Mouse (Mus musculus): ENCODE results near the gene Pald1.
A peak's percentile ranks its signal among the peaks of the same experiment; 100 is the strongest.

The Pald1 gene

GRCm38 (mm10) chr10:61402480-61402879 lies 19.1 kb upstream of the Pald1 start:
- no peak for DNase-seq (ENCODE audit: low spot score)

DNA sequence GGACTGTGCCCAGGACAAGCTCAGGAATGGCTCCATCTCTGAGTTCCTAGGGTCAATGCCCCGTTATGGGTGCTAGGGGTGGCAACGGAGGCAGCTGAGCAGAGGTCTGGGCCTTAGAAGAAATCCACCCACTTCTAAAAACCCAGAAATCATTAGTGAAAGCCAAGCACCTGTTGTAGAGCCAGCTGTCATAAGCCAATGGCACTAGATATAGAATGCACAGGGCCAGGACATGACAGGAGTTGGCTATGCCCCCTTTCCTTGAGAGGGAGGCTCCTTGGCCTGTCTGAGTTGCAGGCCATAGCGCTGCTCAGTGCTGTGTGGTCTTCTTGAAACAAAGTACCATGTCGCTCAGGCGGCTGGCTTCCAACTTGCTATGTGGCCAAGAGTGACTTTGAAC lies 17.1 kb upstream of the Pald1 start:
- DNase-seq (ENCODE audit: low spot score), result no peak

DNA sequence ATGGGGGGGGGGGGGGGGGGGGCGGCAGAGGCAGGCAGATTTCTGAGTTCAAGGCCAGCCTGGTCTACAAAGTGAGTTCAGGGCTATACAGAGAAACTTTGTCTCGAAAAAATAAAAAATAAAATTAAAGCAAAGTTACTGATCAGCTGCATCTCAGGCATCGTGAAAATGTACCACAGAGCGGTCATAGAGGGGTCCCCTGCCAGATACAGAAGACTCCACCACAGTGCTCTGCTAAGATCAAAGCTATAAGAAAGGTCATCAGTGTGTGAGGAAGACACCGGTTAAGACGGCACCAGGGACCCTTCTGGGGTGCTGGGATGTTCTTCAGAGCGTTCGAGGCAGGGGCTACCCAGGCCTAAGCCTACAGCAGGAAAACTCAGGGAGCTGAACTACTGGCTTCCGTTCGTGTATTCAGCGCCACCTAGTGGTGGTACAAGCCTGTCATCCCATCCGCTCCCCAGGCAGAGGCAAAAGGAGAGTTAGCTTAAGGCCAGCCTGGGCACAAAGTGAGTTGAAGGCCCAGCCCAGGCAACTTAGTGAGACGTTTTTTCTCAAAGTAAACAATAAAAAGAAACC lies 15.9 kb upstream of the Pald1 start:
- peak; percentile 74 for DNase-seq (ENCODE audit: low spot score)

DNA sequence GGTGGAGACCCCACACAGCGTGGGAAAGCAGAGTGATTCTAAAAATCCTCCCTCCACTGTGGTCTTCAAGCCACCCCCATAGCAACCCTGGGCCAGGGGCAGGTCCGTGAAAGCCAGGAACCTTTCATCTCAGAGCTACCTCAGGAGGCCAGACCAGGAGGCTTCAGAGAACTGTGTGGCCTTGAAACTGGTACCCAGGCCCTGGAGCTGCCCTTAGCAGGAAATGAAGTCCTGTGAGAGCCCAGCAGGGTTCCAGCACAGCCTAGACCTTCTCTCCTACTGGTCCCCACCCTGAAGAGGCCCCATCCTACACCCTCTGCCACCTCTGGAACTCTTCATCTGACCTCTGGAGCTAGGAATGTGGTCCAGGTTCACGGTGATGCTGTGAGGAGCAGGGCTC lies 14.8 kb upstream of the Pald1 start:
- no peak for DNase-seq (ENCODE audit: low spot score)

DNA sequence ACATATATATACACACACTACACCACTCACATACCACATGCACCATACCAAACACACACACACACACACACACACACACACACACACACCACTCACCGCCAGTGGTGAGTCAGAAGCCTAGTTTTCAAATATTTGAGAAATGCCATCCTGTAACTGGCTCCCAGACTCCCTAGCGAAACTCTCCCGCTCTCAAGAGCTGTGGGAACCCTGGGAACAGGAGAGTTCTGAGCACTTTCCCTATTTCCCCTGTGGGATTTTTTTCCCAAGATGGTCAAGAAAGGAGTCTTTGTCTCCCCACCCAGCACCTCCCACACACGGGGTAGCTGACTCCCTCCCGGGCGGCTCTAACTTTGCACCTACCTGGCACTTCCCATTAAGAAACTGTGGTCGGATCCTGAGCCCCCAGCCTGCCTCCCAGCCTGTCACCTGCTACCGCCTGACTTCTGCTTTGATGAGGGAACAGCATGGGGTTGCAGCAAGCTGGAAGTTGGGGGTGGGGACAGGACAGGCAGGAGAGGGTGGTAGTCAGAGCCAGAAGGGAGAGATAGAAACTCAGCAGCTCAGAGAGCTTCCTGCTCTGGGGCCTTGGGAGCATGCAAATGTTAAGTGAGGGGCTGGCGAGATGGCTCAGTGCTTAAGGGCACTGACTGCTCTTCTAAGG lies 11.3 kb upstream of the Pald1 start:
- DNase-seq (ENCODE audit: low spot score), result peak; percentile 34

DNA sequence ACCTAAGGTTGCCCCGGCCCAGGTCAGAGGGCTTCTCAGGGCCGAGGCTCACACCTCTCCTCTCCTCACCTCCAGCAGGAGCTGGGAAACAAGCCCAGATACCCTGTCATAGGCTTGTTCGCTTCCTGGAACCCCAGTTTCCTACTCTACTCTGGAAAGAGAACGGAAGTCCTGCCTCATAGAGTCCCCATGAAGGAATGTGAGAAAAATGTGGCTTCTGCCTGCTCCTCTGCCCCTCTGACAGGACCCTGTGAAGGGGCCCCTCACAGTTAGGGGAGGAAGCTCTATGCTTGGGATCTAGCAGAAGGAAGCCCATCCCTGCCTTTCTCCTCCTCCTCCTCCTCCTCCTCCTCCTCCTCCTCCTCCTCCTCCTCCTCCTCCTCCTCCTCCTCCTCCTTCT lies 9.3 kb upstream of the Pald1 start:
- no peak for DNase-seq (ENCODE audit: low spot score)

DNA sequence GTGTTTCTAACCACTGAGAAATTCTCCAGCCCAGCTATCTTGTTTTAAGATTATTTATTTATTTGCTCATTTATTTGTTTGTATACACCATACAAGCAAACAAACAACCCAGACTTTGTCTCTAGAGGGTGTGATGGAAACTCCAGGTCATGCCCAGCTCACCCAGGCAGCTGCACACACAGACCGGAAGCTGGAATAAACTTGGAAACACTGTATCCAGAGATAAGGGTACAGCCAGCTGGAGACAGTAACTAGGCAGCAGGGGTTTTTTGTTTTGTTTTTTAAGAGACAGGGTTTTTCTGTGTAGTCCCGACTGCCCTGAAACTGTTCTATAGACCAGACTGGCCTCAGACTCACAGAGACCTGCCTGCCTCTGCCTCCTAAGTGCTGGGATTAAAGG lies 6.8 kb upstream of the Pald1 start:
- no peak for DNase-seq (ENCODE audit: low spot score)

- DNase-seq (ENCODE audit: low spot score), result no peak
Observed at GRCm38 (mm10) chr10:61389020-61389419, 5.7 kb upstream of the Pald1 start.

GRCm38 (mm10) chr10:61386284-61386683 lies 3.0 kb upstream of the Pald1 start:
- no peak for DNase-seq (ENCODE audit: low spot score)

GRCm38 (mm10) chr10:61385174-61385573 lies 1.8 kb upstream of the Pald1 start:
- DNase-seq (ENCODE audit: low spot score), result no peak

- DNase-seq (ENCODE audit: low spot score), result no peak
Observed at GRCm38 (mm10) chr10:61383715-61384047, 351 bp upstream of the Pald1 start.

- DNase-seq (ENCODE audit: low spot score), result no peak
Observed at GRCm38 (mm10) chr10:61382281-61382731, 1.0 kb downstream of the Pald1 start.

- DNase-seq (ENCODE audit: low spot score), result no peak
Observed at GRCm38 (mm10) chr10:61381823-61382222, 1.5 kb downstream of the Pald1 start.

DNA sequence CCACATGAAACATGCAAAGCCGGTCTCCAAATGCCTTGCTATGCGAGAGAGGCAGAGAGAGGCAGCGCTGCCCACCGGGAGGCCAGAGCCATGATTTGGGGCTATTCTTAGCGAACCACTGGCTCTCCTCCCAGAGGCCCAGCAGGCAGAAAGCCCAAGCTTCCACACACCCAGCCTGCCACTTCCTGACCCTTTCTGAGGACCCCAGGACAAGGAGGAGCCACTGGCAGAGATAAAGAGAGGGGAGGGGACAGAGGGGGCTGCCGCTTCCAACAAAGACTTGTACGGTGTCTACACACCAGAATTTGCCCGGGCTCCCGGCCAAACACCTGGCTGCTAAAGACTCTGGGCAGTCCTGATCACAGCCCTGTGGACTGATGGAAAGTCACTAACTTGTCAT lies 3.1 kb downstream of the Pald1 start:
- DNase-seq (ENCODE audit: low spot score), result no peak

DNA sequence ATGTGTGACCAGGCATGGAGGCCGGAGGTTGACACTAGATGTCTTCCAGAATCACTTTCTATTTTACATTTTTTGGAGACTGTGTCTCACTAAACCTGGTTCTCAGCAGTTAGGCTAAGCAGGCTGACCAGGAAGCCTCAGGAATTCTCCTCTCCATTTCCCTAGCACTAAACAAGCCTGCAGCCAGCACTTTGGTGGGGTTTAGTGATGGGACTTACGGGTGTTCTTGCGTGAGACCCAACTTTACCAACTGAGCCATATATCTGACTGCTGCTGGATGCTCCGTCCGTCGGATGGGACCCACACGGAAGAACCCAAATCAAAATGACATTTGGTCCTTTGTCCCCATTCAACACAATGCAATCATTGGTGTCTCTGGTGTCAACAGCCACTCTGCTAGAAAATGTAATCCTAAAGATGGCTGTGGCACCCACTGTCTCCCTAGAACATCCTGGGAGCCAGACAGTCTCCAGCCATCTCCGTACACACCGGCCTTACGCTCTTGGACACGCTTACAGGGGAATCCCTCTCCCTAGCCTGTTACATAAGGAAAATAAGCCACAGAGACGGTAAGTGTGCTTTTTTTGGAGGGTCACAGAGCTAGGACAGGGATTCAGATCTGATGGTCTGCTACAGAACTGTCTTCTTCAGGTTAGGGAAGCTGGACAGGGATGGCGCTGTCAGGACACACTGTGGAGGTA lies 3.8 kb downstream of the Pald1 start:
- no peak for DNase-seq (ENCODE audit: low spot score)

DNA sequence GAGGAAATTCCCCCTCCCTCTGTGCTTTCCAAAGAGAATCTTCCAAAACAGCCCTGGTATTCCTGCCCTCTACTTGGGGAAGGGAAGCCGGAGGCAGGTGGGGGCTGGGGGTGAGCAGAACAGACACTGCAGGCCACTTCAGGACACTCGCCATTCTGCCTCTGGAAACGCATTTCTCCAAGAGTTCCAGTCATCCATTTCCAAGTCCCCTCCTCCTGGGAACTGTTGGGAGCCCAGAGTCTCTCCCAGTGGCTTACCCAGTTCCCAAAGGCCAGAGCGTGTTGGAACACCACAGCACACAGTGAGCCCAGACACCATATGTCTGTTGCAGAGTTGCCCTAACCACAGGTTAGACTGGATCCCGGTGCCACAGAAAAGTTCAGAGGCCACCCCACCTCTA lies 4.6 kb downstream of the Pald1 start:
- no peak for DNase-seq (ENCODE audit: low spot score)

DNA sequence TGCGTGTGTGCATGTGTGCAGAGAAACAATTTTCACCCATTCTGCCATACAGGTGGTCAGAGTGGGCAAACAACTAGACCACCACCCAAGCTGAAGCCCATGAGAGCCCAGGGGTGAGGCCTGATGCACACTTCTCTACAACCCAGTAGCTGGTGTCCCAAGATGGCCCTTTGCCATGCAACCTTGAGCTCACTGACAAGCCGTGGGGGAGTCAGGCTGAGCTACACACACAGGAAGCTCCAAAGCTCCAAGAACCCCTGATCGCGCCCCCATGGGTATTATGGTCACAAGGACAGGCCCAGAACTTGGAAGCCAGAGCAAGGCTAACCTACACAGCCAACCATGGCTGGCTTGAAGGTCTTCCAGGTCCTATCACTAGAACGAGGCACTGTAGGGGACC lies 5.3 kb downstream of the Pald1 start:
- DNase-seq (ENCODE audit: low spot score), result no peak

DNA sequence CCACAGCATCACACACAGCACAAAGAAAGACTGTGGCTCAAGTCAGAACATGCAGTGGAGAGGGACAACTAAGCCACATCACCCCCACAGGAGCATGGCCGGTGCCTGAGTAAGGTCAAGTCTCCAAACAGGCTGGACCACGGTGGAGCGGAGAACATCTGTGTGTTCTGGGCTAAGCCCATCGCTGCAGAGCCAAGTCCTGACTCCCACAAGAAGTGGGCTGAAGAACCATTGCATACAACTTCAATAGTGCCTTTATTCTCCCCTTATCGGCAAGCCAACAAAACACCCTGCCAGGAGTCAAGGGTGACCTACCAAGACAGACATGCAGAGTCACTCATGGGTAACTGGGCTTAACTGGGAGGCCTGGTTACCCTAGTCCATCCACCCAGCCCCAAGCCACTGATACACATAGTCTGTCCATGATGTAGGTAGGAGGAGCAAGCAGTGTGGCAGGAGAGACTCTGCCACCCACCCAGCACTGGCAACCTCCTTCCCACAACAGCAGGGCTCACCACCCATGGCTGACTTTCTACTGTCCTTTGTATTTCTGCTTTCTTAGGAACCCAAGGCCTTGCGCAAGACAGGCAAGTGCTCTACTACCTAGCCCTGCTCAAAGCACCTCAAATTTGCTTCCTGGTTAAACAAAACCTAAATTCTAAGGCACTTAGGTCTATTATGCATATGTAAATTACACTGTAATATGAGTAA lies 8.4 kb downstream of the Pald1 start:
- no peak for DNase-seq (ENCODE audit: low spot score)

GRCm38 (mm10) chr10:61374076-61374475 lies 9.3 kb downstream of the Pald1 start:
- DNase-seq (ENCODE audit: low spot score), result no peak

DNA sequence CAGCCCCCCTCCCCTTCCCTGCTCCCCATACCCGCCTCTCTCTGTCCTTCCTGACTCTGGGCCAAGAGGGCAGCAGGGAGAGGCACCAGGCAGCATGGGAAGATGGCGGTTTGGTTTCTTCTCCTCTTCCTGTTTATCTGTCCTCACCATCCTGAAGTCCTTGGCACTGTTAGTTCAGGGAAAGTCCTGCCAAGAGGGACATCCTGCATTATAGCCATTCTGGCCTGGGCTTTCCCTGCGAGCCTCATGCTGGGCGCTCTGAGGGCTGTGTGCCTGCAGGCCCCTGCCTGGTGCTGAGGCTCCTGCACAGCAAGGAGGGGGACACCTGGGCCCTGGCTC lies 10.8 kb downstream of the Pald1 start:
- no peak for DNase-seq (ENCODE audit: low spot score)

DNA sequence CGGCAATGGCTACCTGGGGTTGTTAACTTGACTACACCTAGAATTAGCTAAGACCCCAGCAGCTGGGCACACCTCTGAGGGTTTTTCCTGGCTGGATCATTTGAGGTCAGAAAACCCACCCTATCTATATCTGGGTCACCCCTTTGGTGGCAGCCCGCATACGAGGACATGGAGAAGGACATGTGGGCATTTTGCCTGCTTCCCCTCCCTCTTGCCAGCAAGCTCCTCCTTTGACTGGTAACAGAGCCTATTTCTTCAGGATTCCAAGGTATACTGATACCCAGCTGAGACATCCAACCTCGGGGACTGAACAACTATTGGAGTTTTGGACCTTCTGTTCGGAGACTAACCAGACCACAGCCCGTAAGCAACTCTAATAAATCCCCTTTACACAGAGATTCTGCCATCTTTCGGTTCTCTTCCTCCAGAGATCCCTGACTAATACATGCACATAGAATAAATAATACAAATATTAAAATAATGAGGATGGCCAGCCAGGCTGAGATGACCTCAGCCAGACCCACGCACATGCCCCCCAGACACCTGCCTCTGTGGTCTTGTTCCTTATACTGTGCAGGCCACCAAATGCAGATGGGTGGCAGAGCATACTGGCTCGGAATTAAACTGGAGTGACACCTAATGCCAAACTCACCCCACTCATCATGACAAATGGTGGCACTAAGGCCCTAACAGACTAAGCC lies 11.3 kb downstream of the Pald1 start:
- DNase-seq (ENCODE audit: low spot score), result no peak

DNA sequence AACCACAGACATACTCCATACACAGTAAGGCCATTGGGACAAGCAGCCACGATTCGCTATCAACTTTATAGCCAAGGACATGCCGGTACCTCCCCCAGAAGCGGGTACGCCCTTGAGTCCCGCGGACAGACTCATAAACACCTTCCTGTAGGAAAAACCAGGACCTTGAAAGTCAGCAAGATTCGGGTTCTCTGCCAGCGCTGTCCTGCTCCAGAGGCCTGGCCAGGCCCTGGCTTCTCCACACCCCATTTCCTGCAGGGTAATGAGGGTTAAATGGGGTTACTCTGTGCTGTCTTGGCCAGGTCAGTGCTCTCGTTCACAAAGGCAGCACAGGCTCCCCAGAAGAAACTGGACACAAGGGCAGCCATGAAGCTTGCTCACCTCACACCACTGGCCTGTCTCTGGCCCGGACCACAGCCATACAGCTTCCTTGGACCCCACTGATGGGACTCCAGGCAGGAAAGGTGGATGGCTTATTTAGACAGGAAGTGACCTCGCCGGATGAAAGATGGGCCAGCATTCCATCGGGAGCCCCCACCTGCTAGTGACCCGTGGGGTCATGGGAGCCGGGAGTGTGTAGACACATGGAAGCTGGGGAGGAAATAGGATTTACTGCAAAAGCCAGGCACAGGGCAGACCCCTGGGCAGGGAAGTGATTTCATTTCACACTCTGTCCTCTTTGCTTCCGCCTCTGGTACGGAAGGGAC lies 12.9 kb downstream of the Pald1 start:
- no peak for DNase-seq (ENCODE audit: low spot score)

Data from urinary bladder, postnatal 14 days (tissue).